Mouse (Mus musculus) v-Abl transformed pro-B cells (cell line): ENCODE results near the gene Copb1.
"Not testable (repeated sequence)": the region's sequence is repeated elsewhere in the genome, so short reads cannot be mapped to it uniquely, and the experiment has no call there.

Experiments used
- in situ Hi-C, 2 experiments: fragments of 400-800 bp; cut with MboI; formaldehyde crosslinking; loops; one replicate each; pipeline ENCODE4 v1.15.1; 2025; ENCODE audit not compliant: unreplicated experiment in 2 of 2

The Copb1 gene

DNA sequence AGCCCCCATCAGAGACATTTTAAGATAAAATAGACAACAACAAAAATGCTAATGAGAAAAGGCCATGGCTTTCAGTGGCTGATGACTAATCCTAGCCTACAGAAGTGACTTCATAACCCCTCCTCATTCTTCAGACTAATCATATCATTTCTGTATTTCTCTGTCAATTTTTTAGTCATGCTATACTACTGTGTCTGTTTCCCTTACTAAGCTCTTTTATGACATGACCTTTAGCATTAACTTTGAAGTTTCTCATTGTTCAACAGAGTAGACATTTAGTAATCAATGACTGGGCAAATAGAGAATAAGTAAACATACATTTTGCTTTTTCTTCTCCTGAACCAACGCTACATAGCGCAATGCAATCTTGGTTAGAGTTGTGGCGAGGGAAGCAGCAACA, 22.7 kb downstream of the Copb1 start:
- in situ Hi-C loops = loop anchor here (25.0 kb wide), 2 partner anchors 580 to 895 kb away; no protein-coding TSS in a partner anchor

DNA sequence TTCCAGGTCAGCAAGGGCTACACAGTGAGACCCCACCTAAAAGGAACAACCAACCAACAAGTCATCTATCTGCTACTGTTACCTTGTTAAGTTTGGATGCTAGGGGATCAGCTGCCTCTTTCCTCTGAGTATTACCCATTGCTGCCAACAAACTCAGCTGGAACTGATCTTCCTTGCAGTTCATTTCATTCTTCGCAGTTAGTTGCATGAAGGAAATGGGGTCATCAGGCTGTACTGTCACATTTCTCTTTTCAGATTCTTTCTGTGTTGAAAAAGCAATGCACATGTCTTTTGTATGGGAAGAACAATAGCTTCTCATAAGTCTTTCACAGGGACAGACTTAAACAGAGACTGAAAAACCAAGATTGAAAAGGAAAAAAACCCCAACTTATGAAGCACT, 28.0 kb downstream of the Copb1 start:
- in situ Hi-C loops = loop anchor here (25.0 kb wide), 2 partner anchors 586 to 889 kb away; no protein-coding TSS in a partner anchor

DNA sequence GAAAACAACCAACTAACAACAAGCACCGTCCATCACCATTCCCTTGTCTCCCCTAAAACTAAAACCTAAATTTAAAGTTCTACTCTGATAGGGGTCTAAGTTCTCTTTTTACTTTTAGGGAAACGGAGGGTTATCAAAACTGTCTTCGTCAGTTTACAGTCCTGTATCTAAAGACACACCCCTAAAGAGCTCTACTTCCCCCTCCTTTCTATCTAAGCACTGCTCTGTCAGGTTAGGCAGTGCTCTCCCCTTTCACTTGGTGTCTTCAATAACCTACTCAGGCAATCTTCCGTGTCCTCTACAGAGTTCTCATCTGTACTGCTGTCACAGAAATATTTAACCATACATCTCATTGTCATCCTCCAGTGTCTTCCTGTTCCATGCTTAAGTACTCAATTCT, 34.1 kb downstream of the Copb1 start:
- in situ Hi-C loops = no loop called here

DNA sequence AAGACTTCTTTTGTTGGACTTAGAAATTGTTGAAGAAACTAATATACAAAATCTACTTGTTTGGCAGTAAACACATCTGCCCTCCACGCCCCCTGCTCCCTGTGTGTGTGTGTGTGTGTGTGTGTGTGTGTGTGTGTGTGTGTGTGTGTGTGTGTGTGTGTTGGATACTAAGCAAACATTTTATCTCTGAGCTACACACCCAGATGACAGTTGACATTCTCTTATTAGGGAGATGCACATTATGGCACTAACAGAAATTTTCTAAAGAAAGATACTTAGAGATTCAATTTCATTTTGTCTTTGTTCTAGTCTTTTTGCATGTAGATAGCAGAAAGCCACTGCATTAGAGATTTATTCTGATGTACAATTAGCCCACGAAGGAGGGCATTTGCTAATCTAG, 37.6 kb downstream of the Copb1 start:
- in situ Hi-C loops = loop anchor here in 1 of 2 experiments (10.0 kb wide), 1 partner anchor 442 kb away; no protein-coding TSS in a partner anchor

DNA sequence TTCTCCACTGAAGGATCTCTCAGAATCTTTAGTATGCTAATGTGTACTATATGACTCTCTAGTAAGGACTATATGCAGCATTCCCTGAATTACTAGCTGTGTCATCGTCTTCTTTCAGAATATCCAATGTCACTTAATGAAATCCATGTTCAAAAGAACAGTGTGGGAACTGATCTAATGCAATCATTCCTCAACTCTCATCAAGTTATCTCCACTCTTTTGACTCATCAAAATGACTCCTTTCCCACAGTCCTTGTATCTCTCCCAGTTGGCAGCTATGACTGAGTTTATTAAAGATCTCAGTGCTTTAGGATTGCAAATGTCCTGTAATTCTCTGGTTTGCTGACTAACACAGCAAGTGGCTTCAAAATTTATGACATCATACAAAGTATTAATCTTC, 40.1 kb downstream of the Copb1 start:
- in situ Hi-C loops = loop anchor here (5.0 to 10.0 kb wide), 3 partner anchors 102 to 440 kb away; no protein-coding TSS in a partner anchor

DNA sequence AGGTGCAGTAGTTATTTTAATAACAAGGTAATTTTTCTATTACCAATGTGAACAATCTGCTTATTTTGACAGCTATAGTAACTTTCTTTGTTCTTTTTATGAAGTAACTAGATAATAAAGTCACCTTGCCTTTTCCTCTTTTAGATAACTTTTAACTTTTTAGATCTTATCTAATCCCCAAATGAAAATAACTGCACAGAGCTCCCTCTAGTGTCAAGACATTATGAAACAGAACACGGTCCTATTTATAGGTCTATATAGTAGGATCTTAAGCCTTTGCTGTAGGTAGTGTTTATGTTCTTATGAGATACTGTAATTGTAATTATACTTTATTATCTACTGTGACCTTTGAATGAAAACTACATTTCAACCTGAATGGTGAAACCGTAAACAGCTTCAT, 41.0 kb downstream of the Copb1 start:
- in situ Hi-C loops = loop anchor here (5.0 to 10.0 kb wide), 3 partner anchors 101 to 439 kb away; no protein-coding TSS in a partner anchor

DNA sequence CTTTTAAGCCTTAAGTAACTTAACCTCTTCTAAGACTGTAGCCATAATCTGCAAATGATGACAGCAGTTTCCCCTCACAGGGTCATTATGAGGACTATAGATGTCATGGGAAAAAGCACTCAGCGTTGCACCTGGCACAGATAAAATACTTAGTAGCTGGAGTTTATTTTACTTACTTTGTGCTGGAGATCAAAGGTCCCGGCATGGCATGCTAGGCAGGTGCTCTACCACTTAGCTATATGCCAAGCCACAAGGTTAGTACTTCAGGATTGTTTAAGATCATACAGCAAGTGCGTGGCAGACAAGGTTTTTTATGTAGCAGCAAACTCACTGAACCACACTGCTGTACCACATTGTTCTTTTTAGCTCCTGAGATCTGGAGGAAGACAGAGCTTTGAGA, 43.9 kb downstream of the Copb1 start:
- in situ Hi-C loops = loop anchor here (5.0 to 10.0 kb wide), 3 partner anchors 98 to 436 kb away; no protein-coding TSS in a partner anchor

DNA sequence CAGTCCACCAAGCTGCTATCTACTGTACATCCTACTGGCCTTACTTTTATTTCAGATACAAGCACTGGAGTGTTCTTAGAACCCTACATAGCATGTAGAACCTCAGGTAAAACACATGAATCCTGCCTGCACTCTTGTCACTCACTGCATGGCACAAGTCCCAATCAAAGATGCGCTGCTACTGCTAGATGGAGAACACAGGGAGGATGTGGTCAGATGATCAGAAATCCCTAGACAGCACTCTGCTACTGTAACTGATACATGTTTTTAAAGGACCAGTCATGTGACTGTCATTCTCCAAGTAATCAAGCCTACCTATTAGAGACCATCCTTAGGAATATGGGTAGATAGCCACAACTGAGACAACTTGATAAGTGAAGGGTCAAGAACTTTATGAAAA, 44.7 kb downstream of the Copb1 start:
- in situ Hi-C loops = loop anchor here (5.0 to 10.0 kb wide), 3 partner anchors 98 to 435 kb away; no protein-coding TSS in a partner anchor

DNA sequence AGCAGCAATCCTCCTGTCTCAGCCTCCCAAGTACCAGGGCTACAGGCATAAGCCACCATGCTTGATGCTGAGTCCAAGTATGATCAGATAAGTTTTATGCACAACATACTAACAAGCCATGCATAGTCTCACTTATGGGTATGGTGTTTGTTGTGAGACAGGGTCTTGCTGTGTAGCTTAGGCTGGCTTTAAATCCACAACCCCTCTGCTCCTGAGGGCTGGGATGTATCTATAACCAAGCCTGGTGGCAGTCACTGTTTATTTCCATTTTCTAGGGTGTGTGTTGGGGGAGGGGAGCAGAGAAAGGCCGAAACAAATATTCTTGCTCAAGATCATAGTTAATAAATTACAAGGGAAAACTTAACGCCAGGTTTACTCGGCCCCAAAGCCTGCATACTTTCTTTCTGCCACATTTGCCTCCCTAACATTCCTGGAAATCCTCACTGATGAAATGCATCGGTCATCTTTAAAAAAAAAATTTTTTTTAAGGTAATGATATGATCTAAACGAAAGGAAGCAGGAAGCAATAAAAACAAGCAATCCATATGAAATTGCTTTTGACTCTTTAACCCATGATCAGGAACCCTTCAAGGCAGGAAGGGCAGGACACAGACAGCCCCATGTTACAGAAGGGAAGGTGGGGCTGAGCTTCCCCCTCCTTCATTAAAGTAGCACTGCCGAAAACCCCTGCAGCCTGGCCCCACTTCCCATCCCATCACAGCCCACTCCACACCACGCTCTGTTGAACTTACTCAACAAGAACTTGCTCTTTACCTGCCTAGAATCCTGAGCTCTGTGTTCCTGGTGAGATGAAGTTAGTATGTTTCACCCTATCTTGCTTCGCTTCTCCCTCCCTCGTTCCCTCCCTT, 50.8 kb downstream of the Copb1 start:
- in situ Hi-C loops = no loop called here

DNA sequence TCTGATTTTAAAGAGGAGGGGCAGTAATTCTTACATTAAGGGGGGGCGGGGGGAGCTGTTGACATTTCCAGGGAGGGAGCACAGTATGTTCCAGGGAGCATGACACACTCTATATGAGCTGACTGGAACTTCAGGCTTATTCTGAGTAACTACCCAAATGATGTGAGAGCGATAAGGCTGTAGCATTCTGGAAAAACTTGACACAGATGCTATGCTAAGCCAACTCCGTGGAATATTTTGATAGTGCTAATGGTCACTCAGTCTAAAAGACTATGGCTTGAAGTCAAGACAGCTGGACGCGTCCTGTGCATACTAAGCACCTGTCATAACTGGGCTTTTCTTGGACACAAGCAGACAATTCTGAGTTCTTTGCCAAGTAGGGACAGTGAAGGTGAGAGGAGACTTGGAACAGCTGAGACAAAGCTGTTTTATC, 51.5 kb downstream of the Copb1 start:
- in situ Hi-C loops = no loop called here

DNA sequence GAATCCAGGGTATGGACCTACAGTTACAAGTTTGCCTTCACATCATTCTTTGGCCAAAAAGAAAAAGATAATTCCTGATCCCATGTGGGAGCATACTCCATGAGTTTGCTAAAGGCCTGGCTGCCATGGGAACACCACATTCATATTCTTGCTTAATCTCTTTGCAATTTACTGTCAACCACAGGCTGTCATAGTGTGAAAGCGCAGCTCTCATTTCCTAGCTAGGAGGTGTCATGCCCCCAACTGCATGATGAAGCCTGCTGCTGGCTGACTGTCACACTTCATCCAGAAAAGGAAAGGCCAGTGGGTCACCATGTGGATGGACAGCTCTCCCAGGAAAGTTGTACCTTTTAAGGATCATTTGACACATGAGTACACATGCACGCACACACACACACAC, 53.9 kb downstream of the Copb1 start:
- in situ Hi-C loops = no loop called here

DNA sequence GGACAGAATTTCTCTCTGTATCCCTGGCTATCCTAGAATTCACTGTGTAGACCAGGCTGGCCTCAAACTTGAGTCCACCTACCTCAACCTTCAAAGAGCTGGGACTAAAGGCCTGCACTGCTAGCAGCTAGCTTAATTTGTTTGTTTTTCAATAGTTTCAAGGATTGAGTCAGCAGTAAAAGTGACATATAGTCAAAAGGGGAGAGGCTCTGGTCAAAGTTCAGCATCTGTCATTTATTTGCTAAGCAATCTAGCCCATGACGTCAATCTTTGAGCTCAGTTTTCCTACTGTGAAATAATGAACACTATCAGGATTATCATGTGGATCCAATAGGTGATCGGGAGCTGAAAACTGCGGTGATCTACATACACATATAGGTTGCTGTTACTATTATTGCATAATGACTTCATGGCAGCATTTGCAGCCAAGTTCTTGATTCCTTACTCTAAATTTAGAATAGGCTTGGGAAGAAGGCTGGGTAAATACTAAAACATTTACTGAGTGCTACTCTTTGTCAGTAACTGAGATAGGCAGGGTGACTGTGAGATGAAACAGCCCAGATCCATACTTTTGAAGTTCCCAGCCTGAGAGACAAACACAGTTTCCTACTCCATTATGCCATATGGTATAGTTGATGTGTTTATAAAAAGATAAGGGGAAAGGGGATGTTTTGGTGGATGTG, 54.9 kb downstream of the Copb1 start:
- in situ Hi-C loops = no loop called here

DNA sequence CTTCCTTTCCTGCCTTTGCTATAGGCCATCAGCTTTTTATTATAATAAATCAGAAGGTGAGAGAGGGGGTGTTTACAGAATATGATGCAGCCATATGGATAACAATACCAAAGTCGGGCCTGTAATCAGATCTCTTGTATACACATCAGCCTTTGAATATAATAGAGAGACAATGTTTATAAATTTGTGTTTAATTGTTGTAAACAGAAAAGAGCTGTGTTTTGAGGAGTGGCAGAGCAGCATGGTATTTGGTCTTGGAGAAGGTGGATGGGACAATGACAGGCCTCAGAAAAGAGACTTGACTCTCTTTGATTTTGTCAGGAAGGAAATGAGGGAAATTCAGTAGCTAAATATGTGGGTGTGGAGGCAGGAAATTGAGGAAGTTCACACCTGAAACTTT, 56.3 kb downstream of the Copb1 start:
- in situ Hi-C loops = no loop called here

DNA sequence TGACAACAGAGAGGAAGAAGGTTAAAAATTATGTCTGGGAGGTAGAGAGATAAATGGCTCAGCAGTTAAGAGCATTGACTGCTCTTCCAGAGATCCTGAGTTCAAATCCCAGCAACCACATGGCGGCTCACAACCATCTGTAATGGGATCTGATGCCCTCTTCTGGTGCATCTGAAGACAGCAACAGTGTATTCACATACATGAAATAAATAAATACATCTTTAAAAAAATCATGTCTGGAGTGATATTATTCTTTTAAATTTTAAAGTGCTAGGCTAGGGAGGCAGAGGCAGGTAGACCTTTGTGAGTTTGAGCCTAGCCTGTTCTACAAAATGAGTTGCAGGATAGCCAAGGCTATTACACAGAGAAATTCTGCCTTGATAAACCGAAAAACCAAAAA, 57.9 kb downstream of the Copb1 start:
- in situ Hi-C loops = not testable (repeated sequence)

DNA sequence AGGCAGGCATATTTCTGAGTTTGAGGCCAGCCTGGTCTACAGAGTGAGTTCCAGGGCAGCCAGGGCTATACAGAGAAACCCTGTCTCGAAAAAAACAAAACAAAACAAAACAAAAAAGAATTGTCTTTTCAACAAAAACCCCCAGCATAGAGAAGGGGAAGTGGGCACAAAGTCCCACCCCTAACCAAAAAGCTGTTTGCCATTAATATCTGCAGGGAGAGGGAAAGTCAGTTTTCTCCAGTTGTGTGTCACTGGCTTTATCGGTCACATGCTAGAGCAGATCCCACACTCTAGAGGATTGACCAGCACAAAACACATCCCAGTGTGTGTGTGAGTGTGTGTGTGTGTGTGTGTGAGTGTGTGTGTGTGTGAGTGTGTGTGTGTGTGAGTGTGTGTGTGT, 59.7 kb downstream of the Copb1 start:
- in situ Hi-C loops = not testable (repeated sequence)

DNA sequence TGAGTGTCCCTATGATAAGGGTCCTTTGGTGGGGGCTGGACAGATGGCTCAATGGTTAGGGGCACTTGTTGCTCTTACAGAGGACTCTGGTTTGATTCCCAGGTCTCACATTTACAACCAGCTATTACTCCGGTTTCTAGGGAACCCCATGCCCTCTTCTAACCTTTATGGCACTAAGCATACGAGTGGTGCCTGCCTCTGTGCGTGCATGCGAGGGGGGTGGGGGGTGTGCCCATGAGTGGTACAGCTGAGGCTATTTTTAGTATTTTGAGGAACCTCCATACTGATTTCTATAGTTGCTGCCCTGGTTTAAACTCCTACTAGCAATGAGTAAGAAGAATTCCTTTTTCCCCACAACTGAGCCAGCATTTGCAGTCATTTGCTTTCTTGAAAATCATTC, 60.3 kb downstream of the Copb1 start:
- in situ Hi-C loops = no loop called here

DNA sequence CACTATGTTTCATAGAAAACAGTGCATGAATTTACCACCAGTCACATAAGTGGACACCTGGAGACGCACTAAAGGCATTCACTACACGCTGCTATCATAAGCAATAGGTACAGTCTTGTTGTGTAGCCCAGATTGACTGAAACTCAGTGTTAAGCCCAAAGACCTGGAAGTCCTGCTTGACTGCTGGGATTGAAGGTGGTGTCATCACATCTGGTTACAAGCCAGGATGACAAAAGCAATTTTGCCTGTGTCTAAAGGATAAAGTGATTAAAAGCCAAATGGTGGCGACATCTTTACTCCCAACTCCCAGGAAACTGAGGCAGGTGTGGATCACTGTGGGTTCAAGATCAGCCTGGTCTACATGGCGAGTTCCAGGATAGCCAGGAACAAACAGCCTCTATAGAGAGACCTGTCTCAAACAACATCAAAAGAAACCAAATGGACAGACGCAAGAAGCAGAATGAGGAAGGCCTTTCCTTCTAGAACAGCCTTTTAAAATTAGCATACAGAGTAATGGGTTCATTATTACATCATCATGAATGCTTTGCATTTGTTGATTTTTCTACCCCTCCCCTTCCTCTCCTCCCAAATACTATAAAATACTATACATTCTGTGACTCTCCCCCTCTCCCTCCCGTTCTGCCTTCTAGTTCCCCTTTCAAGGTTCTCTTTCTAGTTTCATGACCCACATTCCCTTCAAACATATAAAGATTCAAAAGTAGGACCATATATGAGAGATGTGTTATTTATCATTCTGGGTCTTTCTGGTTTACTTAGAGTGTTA, 61.0 kb downstream of the Copb1 start:
- in situ Hi-C loops = no loop called here

DNA sequence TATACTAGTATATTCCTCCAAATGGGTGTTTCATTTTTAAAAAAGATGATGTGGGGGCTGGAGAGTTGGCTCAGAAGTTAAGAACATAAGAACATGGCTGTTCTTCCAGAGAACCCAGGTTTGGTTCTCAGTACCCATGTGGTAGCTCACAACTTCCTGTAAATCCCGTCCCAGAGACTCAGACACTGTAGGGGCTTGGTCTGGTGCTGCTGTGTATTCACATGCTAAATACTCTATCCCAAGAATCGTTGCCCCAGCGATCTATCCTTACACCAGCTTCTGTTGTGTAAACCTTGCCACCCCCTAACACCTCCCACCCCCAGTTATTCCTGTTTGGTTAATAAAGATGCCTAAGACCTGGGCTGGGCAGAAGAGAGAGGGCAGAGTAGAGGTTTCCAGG, 61.9 kb downstream of the Copb1 start:
- in situ Hi-C loops = no loop called here

DNA sequence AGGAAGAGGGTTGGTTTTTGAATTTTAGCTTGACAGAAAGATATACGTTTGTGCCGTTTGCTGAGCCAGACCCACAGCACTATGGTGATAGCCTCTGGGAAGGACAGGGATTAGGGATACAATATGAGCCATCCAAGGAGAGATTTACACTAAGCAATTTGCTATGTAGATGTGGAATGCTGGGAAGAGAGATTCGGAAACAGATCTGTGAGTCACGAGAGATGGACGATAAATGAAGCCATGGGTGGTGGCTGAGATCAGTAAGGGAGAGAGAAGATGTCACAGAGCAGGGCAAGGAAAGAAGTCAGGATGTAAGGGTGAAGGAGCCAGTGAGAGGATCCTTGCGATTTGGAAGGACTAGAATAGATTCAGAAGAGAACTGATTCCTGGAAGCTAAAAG, 71.1 kb downstream of the Copb1 start:
- in situ Hi-C loops = no loop called here

DNA sequence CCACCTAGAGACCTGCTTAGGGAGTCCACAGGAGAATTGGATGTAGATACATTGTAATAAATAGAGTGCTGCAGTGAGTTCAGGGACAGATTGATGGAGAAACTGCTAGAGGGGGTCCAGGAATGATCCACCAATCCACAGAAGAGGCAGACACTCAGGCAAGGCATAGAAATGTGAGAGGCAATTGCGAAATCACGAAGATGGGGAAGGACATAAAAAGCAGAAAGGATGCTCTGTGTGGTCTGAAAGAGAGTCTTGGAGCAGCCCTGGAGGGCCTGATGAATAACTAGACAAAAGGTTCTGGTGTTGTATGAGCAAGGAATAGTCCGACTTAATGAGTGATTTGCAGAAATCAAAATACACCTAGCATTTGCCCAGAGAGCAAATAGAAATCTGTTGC, 71.8 kb downstream of the Copb1 start:
- in situ Hi-C loops = no loop called here

DNA sequence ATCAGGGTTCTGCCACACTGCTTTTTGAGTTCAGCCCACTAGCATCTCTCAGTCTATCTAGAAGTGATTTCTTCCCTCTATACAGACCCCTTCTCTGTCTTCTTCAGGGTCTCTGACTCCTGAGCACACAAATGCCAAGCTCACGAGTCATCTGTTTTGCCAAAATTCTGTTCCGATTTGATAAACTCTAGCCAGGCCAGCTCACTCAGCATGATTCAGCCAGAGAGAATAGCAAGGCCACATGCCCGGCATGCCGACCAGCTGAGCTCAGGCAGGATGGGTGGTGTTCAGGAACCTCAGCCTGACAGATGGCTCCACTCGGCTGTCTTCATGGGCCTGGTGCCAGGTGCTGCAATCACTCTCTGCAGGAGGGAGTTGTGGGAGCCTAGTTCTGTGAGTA, 73.1 kb downstream of the Copb1 start:
- in situ Hi-C loops = no loop called here
